Mouse (Mus musculus) cortical plate, adult 2 months (tissue): ENCODE results near the gene Actr8. TPM values are rescaled to one million over a fixed set of nuclear protein-coding genes. Genes with fewer than 3 reads are reported as not detected.

Experiments
- H3K27ac ChIP-seq: fragments of 200-500 bp; 2 replicates; pipeline ENCODE4 v1.5.1; 2012; ENCODE audit warnings: low read length, control low read depth, inconsistent platforms; ENCODE audit not compliant: insufficient read depth
- H3K4me1 ChIP-seq: fragments of 200-500 bp; 2 replicates; pipeline ENCODE4 v1.6.1; 2011; ENCODE audit warnings: low read length; ENCODE audit not compliant: control insufficient read depth, insufficient read depth
- H3K4me3 ChIP-seq: fragments of 200-500 bp; 2 replicates; pipeline ENCODE4 v1.5.1; 2011; ENCODE audit warnings: mild to moderate bottlenecking, low read length, control low read depth; ENCODE audit not compliant: insufficient read depth
- CTCF ChIP-seq: fragments of 200-500 bp; IDR thresholded peaks from 2 replicates; pipeline ENCODE4 v1.5.1; 2011; ENCODE audit warnings: mild to moderate bottlenecking, control low read depth, low read length; ENCODE audit not compliant: insufficient read depth; ENCODE audit errors: extremely low read depth
- POLR2A ChIP-seq: fragments of 200-500 bp; IDR thresholded peaks from 2 replicates; pipeline ENCODE4 v1.6.1; 2011; ENCODE audit warnings: mild to moderate bottlenecking, low read length, control low read depth; ENCODE audit not compliant: insufficient read depth; ENCODE audit errors: extremely low read depth
- polyA plus RNA-seq: library from polyadenylated mRNA; depleted of rRNA; stranded (reverse); fragments of >200 nt; gene quantifications from 2 replicates; pipeline ENCODE4 v1.2.3, GENCODE M21; 2012

Actr8 gene
- polyA plus RNA-seq, 1 experiment, result 57.6 TPM

- Histone ChIP-seq H3K27ac (no peak overlapping the region), H3K4me3 (no peak overlapping the region), H3K4me1 (no peaks in the 10 kb centered on the region)
- no peak for TF ChIP-seq POLR2A
- no peak for TF ChIP-seq CTCF
Observed at GRCm38 (mm10) chr14:30019792-30020575, 41.8 kb downstream of the Actr8 start.

GRCm38 (mm10) chr14:30022471-30022870 is 44.3 kb downstream of the Actr8 start:
- no peak overlapping the region for H3K4me3 ChIP-seq
- no peak overlapping the region for H3K27ac ChIP-seq
- no peaks in the 10 kb centered on the region for H3K4me1 ChIP-seq
- TF ChIP-seq POLR2A, result no peak
- TF ChIP-seq CTCF, result no peak

GRCm38 (mm10) chr14:30024387-30024786 is 46.2 kb downstream of the Actr8 start:
- H3K4me3 ChIP-seq, result no peak overlapping the region
- no peak for TF ChIP-seq POLR2A
- TF ChIP-seq CTCF, result no peak
- H3K27ac ChIP-seq, result no peak overlapping the region
- H3K4me1 ChIP-seq, result no peaks in the 10 kb centered on the region

- TF ChIP-seq POLR2A (no peak), CTCF (peak; percentile 42)
- H3K27ac ChIP-seq, result no peak overlapping the region
- no peak overlapping the region for H3K4me3 ChIP-seq
- no peaks in the 10 kb centered on the region for H3K4me1 ChIP-seq
Observed at GRCm38 (mm10) chr14:30027378-30027777, 49.2 kb downstream of the Actr8 start.

- H3K4me3 ChIP-seq, result no peak overlapping the region
- H3K4me1 ChIP-seq, result no peaks in the 10 kb centered on the region
- no peak overlapping the region for H3K27ac ChIP-seq
- no peak for TF ChIP-seq CTCF
- no peak for TF ChIP-seq POLR2A
Observed at GRCm38 (mm10) chr14:30033405-30033804, 55.3 kb downstream of the Actr8 start.

GRCm38 (mm10) chr14:30038431-30038830 is 60.3 kb downstream of the Actr8 start:
- H3K27ac ChIP-seq, result no peak overlapping the region
- TF ChIP-seq POLR2A (no peak), CTCF (no peak)

GRCm38 (mm10) chr14:30039413-30039812 is 61.3 kb downstream of the Actr8 start:
- Histone ChIP-seq H3K4me1 (no peaks in the 10 kb centered on the region), H3K27ac (no peak overlapping the region), H3K4me3 (no peak overlapping the region)
- TF ChIP-seq CTCF, result no peak
- TF ChIP-seq POLR2A, result no peak

More at GRCm38 (mm10) chr14:30038431-30038830, 60.3 kb downstream of the Actr8 start:
- Histone ChIP-seq H3K4me3 (no peak overlapping the region), H3K4me1 (no peaks in the 10 kb centered on the region)

- no peak overlapping the region for H3K4me3 ChIP-seq
- H3K27ac ChIP-seq, result no peak overlapping the region
- no peaks in the 10 kb centered on the region for H3K4me1 ChIP-seq
- TF ChIP-seq CTCF, result no peak
- no peak for TF ChIP-seq POLR2A
Observed at GRCm38 (mm10) chr14:30041836-30042235, 63.7 kb downstream of the Actr8 start.

- TF ChIP-seq POLR2A (no peak), CTCF (no peak)
- Histone ChIP-seq H3K4me3 (no peak overlapping the region), H3K27ac (no peak overlapping the region), H3K4me1 (no peaks in the 10 kb centered on the region)
Observed at GRCm38 (mm10) chr14:30043356-30043940, 65.3 kb downstream of the Actr8 start.

GRCm38 (mm10) chr14:30045239-30045638 is 67.1 kb downstream of the Actr8 start:
- Histone ChIP-seq H3K4me3 (no peak overlapping the region), H3K4me1 (no peaks in the 10 kb centered on the region), H3K27ac (no peak overlapping the region)
- no peak for TF ChIP-seq CTCF
- no peak for TF ChIP-seq POLR2A
